Mouse (Mus musculus) Patski (cell line): ENCODE results near the gene Plcl1. TPM values are rescaled to one million over a fixed set of nuclear protein-coding genes. Genes with fewer than 3 reads are reported as not detected.

Experiments used
- ATAC-seq: fragments of 100-300 bp; one replicate; pipeline ENCODE4 v1.8.0; 2021
- CTCF ChIA-PET: fragments of 350-600 bp; sonication (Branson Sonifier 250); formaldehyde crosslinking; loops from one replicate; lab custom pipeline; 2022; ENCODE audit warnings: inconsistent platforms; lab: Charles Lee
- POLR2A ChIA-PET: fragments of 350-600 bp; sonication (Branson Sonifier 250); formaldehyde crosslinking; loops from one replicate; lab custom pipeline; 2022; ENCODE audit warnings: antibody characterized with exemption, inconsistent platforms; lab: Charles Lee
- DNase-seq: peaks from one replicate; pipeline ENCODE4 v3.0.0-alpha.2; 2011; ENCODE audit warnings: low read depth, low spot score
- H3K27me3 ChIP-seq: fragments of 371-371 bp; one replicate; pipeline ENCODE4 v1.5.1; 2021
- CTCF ChIP-seq: fragments of 100-300 bp; IDR thresholded peaks from one replicate; pipeline ENCODE4 v1.5.1; 2021
- in situ Hi-C: fragments of 300-500 bp; cut with MboI; formaldehyde crosslinking; loops from 3 replicates; pipeline ENCODE4 v1.11.1; 2018; ENCODE audit warnings: low pct_unique_long_range_greater_than_20kb, mixed read lengths
- polyA plus RNA-seq: library from polyadenylated mRNA; unstranded; gene quantifications from one replicate; pipeline ENCODE4 v1.2.3, GENCODE M21; 2021

The Plcl1 gene
- polyA plus RNA-seq, 1 experiment from 2014 or later, result 15.2 TPM

DNA sequence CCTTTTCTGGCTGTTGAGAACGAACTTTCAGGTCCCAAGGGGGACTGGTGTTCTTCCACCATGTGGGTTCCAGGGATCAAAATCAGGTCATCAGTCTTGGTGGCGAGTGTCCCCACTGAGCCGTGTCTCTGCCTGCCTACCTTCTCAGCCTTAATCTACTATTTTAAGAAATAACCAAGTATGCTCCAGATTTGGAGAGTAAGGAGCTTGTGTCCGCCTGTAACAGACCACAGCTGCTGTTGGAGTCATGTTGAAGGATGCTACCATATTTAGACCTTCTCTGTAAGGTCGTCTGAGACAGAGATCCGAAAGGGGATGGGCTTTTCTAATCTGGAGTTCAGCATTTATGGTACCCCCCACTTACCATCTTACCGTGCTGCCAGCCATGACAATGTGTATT, 152.2 kb downstream of the Plcl1 start:
- CTCF ChIA-PET, result no interaction called here
- in situ Hi-C loops, result no loop called here
- POLR2A ChIA-PET, result interaction anchor here (0.6 kb wide), 1 partner anchor 15 kb away, joined by 3 read pairs; no protein-coding TSS in a partner anchor
- ATAC-seq (no peak), DNase-seq (no peak)
- H3K27me3 ChIP-seq, result no peaks in the 10 kb centered on the region
- no peak for TF ChIP-seq CTCF

DNA sequence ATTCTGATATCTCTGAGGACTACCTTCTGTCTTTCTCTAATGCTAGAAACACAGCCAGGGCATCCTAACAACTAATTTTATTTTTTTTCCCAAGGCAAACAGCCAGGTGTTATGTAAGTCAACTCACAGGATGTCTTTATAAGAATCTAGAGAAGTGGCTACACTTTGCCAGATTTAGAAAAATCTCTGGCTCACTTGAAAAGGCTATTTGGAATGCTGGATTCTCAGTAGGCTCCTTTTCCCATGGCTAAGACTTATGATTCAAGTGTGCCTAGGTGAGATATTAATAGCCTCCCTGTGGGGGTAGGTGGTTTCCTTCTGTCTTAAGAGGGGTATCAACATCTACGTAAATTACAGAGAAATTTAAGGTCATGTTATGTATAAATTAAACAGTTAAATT, 152.7 kb downstream of the Plcl1 start:
- POLR2A ChIA-PET, result no interaction called here
- CTCF ChIA-PET, result no interaction called here
- DNase-seq, result no peak
- no peak for TF ChIP-seq CTCF
- ATAC-seq, result no peak
- in situ Hi-C loops, result no loop called here
- no peaks in the 10 kb centered on the region for H3K27me3 ChIP-seq

DNA sequence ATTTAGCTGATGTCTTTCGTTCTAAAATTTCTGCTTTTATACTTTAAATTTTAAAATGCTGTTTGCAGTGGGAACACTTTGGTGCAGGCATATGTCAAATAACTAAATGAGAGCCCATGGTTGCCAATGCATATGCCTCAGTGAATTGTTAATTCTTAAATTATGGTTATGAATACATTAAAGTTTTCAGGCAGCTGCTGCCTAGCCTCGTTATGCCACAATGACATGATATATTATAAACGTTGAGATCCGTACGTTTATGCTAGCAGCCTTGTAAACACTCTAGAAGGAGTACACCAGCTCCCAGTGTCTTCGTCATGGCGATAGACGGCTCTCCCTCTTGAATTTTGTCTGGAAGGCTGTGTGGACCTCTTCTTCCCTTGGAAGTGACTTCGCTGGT, 154.3 kb downstream of the Plcl1 start:
- ChIA-PET POLR2A (no interaction called here), CTCF (interaction anchor here (1.8 kb wide), 1 partner anchor 9 kb away, joined by 12 read pairs; no protein-coding TSS in a partner anchor)
- in situ Hi-C loops, result no loop called here
- DNase-seq, result no peak
- ATAC-seq, result no peak
- no peaks in the 10 kb centered on the region for H3K27me3 ChIP-seq
- TF ChIP-seq CTCF, result no peak

DNA sequence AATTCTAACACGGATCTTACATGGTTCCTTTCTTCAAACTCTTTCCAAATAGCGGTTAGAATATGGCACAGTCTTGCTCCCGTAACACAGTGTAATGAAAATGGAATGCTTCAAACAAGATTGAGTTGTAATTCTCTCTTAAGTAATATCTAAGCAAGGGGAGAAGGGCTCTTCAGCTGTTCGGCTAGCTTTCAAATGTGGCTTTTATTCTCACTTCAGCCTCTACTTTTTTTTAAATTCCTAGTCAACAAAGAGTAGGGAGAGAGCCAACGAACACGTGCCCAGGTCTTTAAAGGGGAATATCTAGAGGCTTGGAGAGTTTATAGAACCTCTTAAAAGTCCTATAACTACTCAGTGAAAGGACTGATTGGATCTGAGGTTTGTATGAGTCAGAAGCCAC, 160.2 kb downstream of the Plcl1 start:
- no peak for ATAC-seq
- no peak for DNase-seq
- no peaks in the 10 kb centered on the region for H3K27me3 ChIP-seq
- in situ Hi-C loops, result no loop called here
- ChIA-PET CTCF (interaction anchor here (1.3 to 1.6 kb wide), 2 partner anchors 11 to 36 kb away, joined by 3 read pairs; no protein-coding TSS in a partner anchor), POLR2A (interaction anchor here (0.6 kb wide), 1 partner anchor 15 kb away, joined by 5 read pairs; no protein-coding TSS in a partner anchor)
- no peak for TF ChIP-seq CTCF

DNA sequence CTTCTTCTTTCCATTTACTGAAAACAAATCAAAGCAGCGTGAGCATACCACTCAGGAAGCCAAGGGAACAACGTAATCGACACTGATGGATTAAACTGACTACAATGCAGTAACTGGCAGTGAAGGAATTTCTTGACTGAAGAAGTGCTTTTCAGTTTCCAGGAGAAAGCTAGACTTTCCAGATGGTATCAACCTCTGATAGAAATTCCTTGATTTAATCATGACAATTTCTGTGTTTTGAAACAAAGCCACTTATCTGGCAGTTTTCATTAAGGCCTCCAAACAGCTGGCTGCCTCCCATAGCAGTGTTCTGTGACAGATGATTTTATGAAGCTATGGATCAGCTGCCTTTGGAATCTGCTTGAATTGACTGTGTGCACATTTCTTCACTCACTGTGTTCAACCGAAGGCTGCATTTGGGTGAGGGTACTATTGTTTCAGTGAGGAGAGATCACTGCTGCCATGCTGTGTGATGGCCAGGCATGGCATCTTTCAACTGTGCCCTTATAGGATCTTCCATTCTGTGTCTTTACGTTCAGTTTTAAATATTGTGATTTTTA, 162.2 kb downstream of the Plcl1 start:
- ChIA-PET CTCF (interaction anchor here (3.4 kb wide), 1 partner anchor 8 kb away, joined by 12 read pairs; no protein-coding TSS in a partner anchor), POLR2A (no interaction called here)
- in situ Hi-C loops, result no loop called here
- ATAC-seq (no peak), DNase-seq (no peak)
- H3K27me3 ChIP-seq, result no peaks in the 10 kb centered on the region
- no peak for TF ChIP-seq CTCF

DNA sequence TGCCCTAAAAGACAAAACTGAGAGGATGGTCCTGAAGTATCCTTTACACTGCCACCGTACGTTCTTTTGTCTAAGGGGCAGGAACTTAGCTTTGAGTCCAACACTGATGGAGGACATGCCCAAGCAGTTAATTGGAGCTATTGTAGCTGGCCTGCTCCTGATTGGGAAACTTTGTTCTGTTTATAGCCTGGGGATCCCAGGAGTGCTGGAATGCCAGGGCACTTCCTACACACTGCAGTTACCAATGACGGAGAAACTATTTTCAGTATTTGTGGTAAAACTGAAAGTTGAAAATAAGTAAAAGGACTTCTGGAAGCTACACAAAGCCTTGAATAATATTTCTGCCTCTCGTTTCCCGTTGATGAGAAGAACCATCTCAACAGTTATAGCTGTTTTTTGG, 164.5 kb downstream of the Plcl1 start:
- CTCF ChIA-PET, result interaction anchor here (0.8 to 3.4 kb wide), 2 partner anchors 10 to 40 kb away, joined by 3 to 12 read pairs; no protein-coding TSS in a partner anchor
- no peaks in the 10 kb centered on the region for H3K27me3 ChIP-seq
- DNase-seq, result no peak

DNA sequence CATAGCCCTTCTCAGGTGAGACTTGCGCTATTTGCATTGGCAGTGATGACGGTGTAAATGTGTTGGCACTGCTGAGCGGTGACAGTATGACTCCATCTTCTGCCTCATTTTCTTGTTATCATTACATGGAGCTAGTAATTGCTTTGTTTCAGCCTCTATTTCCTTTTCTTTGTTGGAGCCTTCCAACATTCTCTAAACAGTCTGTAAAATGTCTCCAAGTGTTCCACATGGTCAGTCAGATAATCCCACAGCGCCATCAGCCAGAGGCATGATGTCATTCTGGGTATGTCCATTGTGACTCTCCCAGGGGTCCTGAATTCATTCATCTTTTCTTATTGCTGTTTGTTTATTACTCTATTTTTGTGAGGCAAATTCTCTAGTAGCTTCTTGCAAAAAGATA, 165.7 kb downstream of the Plcl1 start:
- ChIA-PET POLR2A (no interaction called here), CTCF (interaction anchor here (0.8 kb wide), 1 partner anchor 18 kb away, joined by 3 read pairs; no protein-coding TSS in a partner anchor)
- in situ Hi-C loops, result no loop called here
- DNase-seq (peak; percentile 47), ATAC-seq (no peak)
- TF ChIP-seq CTCF, result no peak
- H3K27me3 ChIP-seq, result no peaks in the 10 kb centered on the region

More for the DNA sequence above, 164.5 kb downstream of the Plcl1 start:
- POLR2A ChIA-PET, result no interaction called here
- in situ Hi-C loops, result no loop called here
- no peak for ATAC-seq
- no peak for TF ChIP-seq CTCF

DNA sequence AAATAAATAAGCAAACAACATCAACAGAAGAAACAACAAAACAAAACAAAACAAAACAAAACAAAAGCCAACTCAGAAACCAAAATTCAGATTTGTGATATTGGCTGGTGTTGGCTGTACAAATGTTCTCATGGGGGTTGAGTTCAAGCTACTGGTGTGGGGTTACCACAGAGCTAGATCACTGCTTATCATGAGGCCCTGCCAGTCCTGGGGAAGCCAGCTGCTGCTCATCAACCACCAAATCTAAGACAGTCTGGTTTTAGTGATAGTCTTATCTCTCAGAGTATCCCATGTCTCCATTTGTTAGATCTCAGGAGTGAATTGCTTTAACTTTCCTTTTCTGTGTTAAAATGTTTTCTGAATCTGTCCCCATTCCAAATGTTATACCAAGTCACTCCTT, 166.5 kb downstream of the Plcl1 start:
- no peak for ATAC-seq
- no peak for TF ChIP-seq CTCF
- no peak for DNase-seq
- POLR2A ChIA-PET, result no interaction called here
- CTCF ChIA-PET, result interaction anchor here (1.9 kb wide), 1 partner anchor 127 kb away, joined by 5 read pairs; no protein-coding TSS in a partner anchor
- in situ Hi-C loops, result no loop called here
- no peaks in the 10 kb centered on the region for H3K27me3 ChIP-seq

DNA sequence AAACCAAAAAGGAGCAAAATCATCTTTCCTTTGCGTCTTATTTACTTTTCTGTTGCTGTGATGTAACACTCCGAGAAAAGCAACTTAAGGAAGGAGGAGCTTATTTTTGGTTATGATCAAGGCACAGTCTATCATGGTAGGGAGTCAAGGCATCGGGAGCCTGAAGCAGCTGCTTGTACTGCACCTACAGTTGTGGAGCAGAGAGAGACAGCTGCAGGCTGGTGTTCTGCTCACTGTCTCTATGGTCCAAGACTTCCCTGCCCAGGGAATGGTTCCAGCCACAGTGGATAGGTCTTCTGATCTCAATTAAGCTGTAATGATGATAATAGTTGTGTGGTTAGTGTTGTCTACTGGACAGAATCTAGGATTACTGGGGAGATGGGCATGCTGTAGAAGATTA, 166.9 kb downstream of the Plcl1 start:
- no peak for DNase-seq
- no peak for ATAC-seq
- H3K27me3 ChIP-seq, result no peaks in the 10 kb centered on the region
- no peak for TF ChIP-seq CTCF
- POLR2A ChIA-PET, result interaction anchor here (0.5 kb wide), 1 partner anchor 78 kb away, joined by 4 read pairs; no protein-coding TSS in a partner anchor
- CTCF ChIA-PET, result interaction anchor here (1.4 to 1.9 kb wide), 2 partner anchors 12 to 127 kb away, joined by 3 to 5 read pairs; no protein-coding TSS in a partner anchor
- in situ Hi-C loops, result no loop called here

DNA sequence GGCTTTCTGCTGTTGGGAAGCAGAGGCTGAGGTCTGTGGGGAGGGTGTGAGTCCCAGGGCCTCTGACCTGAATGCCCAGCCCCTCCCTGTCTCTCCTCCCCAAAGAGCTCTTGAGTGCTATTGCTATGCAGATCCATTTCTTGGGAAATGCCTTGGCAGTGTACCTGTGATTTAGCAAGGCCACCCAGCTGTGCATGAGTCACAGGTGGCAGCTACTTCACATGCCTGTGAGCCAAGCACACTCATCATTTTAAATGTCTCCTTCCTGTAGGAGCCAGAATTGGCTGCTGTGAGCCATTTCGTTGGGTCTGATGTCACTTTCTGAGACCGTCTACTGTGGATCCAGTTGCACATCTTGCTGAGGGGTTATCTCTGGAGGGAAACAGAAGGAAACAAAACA, 170.2 kb downstream of the Plcl1 start:
- no peak for TF ChIP-seq CTCF
- H3K27me3 ChIP-seq, result no peaks in the 10 kb centered on the region
- POLR2A ChIA-PET, result no interaction called here
- DNase-seq (peak; percentile 72), ATAC-seq (peak; percentile 88)
- in situ Hi-C loops, result loop anchor here (5.0 to 25.0 kb wide), 2 partner anchors 169 to 286 kb away; partner anchors contain the start of gene Plcl1
- CTCF ChIA-PET, result interaction anchor here (0.7 to 1.3 kb wide), 2 partner anchors 16 to 171 kb away, joined by 3 to 4 read pairs; no protein-coding TSS in a partner anchor

DNA sequence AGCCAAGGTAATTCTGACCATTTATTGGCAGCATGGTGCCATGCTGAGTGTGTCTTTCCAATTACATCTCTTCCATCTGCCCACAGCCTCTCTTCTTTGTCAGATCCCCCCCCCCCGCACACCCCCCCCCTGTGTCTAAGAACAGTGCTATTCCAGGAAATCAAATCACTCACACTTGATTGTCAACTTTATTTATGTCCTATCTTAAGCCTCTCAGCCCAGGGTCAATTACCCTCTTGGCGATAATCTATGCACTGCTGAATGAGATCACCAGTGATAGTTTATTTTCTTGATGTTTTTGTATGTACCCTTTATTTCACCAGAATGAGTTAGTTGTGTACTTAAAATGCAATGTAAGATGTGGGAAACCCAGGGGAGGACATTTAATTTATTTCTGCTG, 176.0 kb downstream of the Plcl1 start:
- no peaks in the 10 kb centered on the region for H3K27me3 ChIP-seq
- no peak for ATAC-seq
- POLR2A ChIA-PET, result interaction anchor here (0.6 kb wide), 2 partner anchors 284 to 374 kb away, joined by 3 to 5 read pairs; no protein-coding TSS in a partner anchor
- no peak for TF ChIP-seq CTCF
- in situ Hi-C loops, result loop anchor here (25.0 kb wide), 1 partner anchor 281 kb away; no protein-coding TSS in a partner anchor
- no peak for DNase-seq
- CTCF ChIA-PET, result no interaction called here
